Mouse (Mus musculus) small intestine, adult 2 months (tissue): Measurements from ENCODE around the gene Foxc2.

Experiments
- CTCF ChIP-seq: fragments of 200-500 bp; IDR thresholded peaks from 2 replicates; pipeline ENCODE4 v1.5.1; 2012; ENCODE audit warnings: low read depth, mild to moderate bottlenecking, control low read depth, inconsistent platforms, low read length, moderate library complexity, mixed read lengths; ENCODE audit not compliant: insufficient replicate concordance, insufficient read length; ENCODE audit errors: extremely low read depth
- POLR2A ChIP-seq: fragments of 200-500 bp; IDR thresholded peaks from 2 replicates; pipeline ENCODE4 v1.6.1; 2012; ENCODE audit warnings: low read depth, mild to moderate bottlenecking, control low read depth, inconsistent platforms, low read length, moderate library complexity

- no peak for TF ChIP-seq POLR2A
- TF ChIP-seq CTCF = no peak
These were observed 32.1 kb upstream of the Foxc2 start for GRCm38 (mm10) chr8:121083936-121084209.
